Mouse (Mus musculus) heart, adult 2 months (tissue): ENCODE measurements around the gene Elavl1.

Source experiments
- CTCF ChIP-seq: fragments of 200-600 bp; IDR thresholded peaks from 2 replicates; pipeline ENCODE4 v1.8.1; 2022; ENCODE audit warnings: antibody characterized with exemption, mild to moderate bottlenecking, moderate library complexity
- EP300 ChIP-seq: fragments of 200-500 bp; IDR thresholded peaks from 2 replicates; pipeline ENCODE4 v1.6.1; 2011; ENCODE audit warnings: low read depth, low read length, control low read depth; ENCODE audit not compliant: insufficient read depth

GRCm38 (mm10) chr8:4245737-4246136, 79.5 kb downstream of the Elavl1 start:
- no peak for TF ChIP-seq CTCF
- no peak for TF ChIP-seq EP300
